Comparison of ENCODE assay signal across 9 mouse cellular contexts in genomic region chr7:7295595-7295994, GRCm38 (mm10). TPM values are rescaled to one million over a fixed set of nuclear protein-coding genes. Genes with fewer than 3 reads are reported as not detected.
DNase-seq lines count a peak whose midpoint lies in the region; ATAC-seq and TF ChIP-seq lines count a peak whose summit lies in the region.
"Had no signal": no experiment of that assay in that cellular context is flagged by ENCODE, and none has a peak within 500 bp of the region (broad histone marks: within the 10 kb centered on the region; RNA-seq: fewer than 3 reads in every experiment).

No protein-coding gene starts in this region.

- TF ChIP-seq POLR2A in bone marrow macrophage, adult 2 months (IDR thresholded peaks at IDR 0.05; ENCODE audit: borderline replicate concordance, low read depth, low read length) = no peak

- no peaks in the 10 kb centered on the region for H3K9me3 ChIP-seq in intestine, postnatal 0 days (ENCODE audit: control insufficient read depth)
- no peaks in the 10 kb centered on the region for H3K9me3 ChIP-seq in intestine, embryonic 15.5 days
- no peaks in the 10 kb centered on the region for H3K9me3 ChIP-seq in G1E (replicated peaks)
- H3K9me3 ChIP-seq in limb, embryonic 11.5 days (ENCODE audit: control insufficient read depth, low read length) = peaks cover 3% of the 10 kb centered on the region; the same call in 1 of the 2 replicates
- H3K9me3 ChIP-seq in midbrain, embryonic 15.5 days = no peaks in the 10 kb centered on the region

- DNase-seq in G1E (ENCODE audit: low spot score) = peak; percentile 21
- peak; percentile 46 for DNase-seq in limb, embryonic 11.5 days (ENCODE audit: low spot score)
- DNase-seq in right cerebral cortex, postnatal 4 days = peak; percentile 37

- no peak overlapping the region for H3K4me3 ChIP-seq in intestine, postnatal 0 days (ENCODE audit: low read depth, low read length)
- H3K4me3 ChIP-seq in intestine, embryonic 15.5 days (replicated peaks) = no peak overlapping the region
- no peak overlapping the region for H3K4me3 ChIP-seq in G1E (ENCODE audit: low read depth, low read length)
- no peak overlapping the region for H3K4me3 ChIP-seq in bone marrow macrophage, adult 2 months (ENCODE audit: insufficient read depth, low read length)
- H3K4me3 ChIP-seq in limb, embryonic 11.5 days (ENCODE audit: low read depth, low read length) = no peak overlapping the region
- no peak overlapping the region for H3K4me3 ChIP-seq in midbrain, embryonic 15.5 days

- H3K9ac ChIP-seq in intestine, postnatal 0 days (ENCODE audit: low read depth, low read length) = no peak overlapping the region
- H3K9ac ChIP-seq in intestine, embryonic 15.5 days = no peak overlapping the region
- H3K9ac ChIP-seq in limb, embryonic 11.5 days (ENCODE audit: low read length) = no peak overlapping the region
- H3K9ac ChIP-seq in midbrain, embryonic 15.5 days = no peak overlapping the region

- TF ChIP-seq CTCF in intestine, postnatal 0 days (IDR thresholded peaks at IDR 0.05; ENCODE audit: low read depth) = peak; percentile 73
- TF ChIP-seq CTCF in G1E (IDR thresholded peaks at IDR 0.05; ENCODE audit: low read depth, low read length) = no peak
- peak; percentile 22; the same call in 1 of the 2 replicates for TF ChIP-seq CTCF in bone marrow macrophage, adult 2 months (IDR thresholded peaks at IDR 0.05; ENCODE audit: low read depth, low read length)

- H3K27ac ChIP-seq in intestine, postnatal 0 days (ENCODE audit: low read depth, low read length) = no peak overlapping the region
- no peak overlapping the region for H3K27ac ChIP-seq in intestine, embryonic 15.5 days
- H3K27ac ChIP-seq in bone marrow macrophage, adult 2 months (ENCODE audit: insufficient read depth, low read depth, low read length) = no peak overlapping the region
- H3K27ac ChIP-seq in limb, embryonic 11.5 days (replicated peaks; ENCODE audit: low read depth, low read length) = no peak overlapping the region
- no peak overlapping the region for H3K27ac ChIP-seq in midbrain, embryonic 15.5 days
- H3K27ac ChIP-seq: macrophage had no signal

- no peak overlapping the region for H3K4me2 ChIP-seq in intestine, postnatal 0 days (replicated peaks; ENCODE audit: low read depth)
- H3K4me2 ChIP-seq in intestine, embryonic 15.5 days (replicated peaks) = no peak overlapping the region
- H3K4me2 ChIP-seq in limb, embryonic 11.5 days (ENCODE audit: low read depth, severe bottlenecking) = no peak overlapping the region
- H3K4me2 ChIP-seq in midbrain, embryonic 15.5 days = no peak overlapping the region

- no peak for ATAC-seq in intestine, postnatal 0 days
- ATAC-seq in intestine, embryonic 15.5 days = no peak
- no peak for ATAC-seq in G1E (ENCODE audit: extremely low read depth, insufficient number of reproducible peaks, low FRiP score, poor library complexity, severe bottlenecking)
- ATAC-seq in granulocyte monocyte progenitor cell, adult 5-6 weeks (replicated peaks; ENCODE audit: poor library complexity, severe bottlenecking) = peak; percentile 29
- ATAC-seq in limb, embryonic 11.5 days (ENCODE audit: insufficient number of reproducible peaks, low FRiP score, low TSS enrichment, low read depth) = no peak
- no peak for ATAC-seq in midbrain, embryonic 15.5 days (replicated peaks)

- peaks cover 42% of the 10 kb centered on the region for H3K36me3 ChIP-seq in intestine, postnatal 0 days (ENCODE audit: control insufficient read depth, insufficient read depth)
- H3K36me3 ChIP-seq in intestine, embryonic 15.5 days = peaks cover 26% of the 10 kb centered on the region
- H3K36me3 ChIP-seq in G1E (replicated peaks) = peaks cover 53% of the 10 kb centered on the region
- H3K36me3 ChIP-seq in limb, embryonic 11.5 days (ENCODE audit: control insufficient read depth, insufficient read depth, low read length) = no peaks in the 10 kb centered on the region; the same call in 1 of the 2 replicates
- H3K36me3 ChIP-seq in midbrain, embryonic 15.5 days (replicated peaks) = peaks cover 33% of the 10 kb centered on the region

- 78% methylated on average over 16 of the region's 16 CpGs for WGBS in intestine, postnatal 0 days
- 82% methylated on average over 16 of the region's 16 CpGs for WGBS in intestine, embryonic 15.5 days
- 82% methylated on average over 16 of the region's 16 CpGs for WGBS in limb, embryonic 11.5 days
- WGBS in midbrain, embryonic 15.5 days = 74% methylated on average over 16 of the region's 16 CpGs

- no peaks in the 10 kb centered on the region for H3K27me3 ChIP-seq in intestine, postnatal 0 days (replicated peaks; ENCODE audit: control insufficient read depth, insufficient read depth, low read length)
- H3K27me3 ChIP-seq in intestine, embryonic 15.5 days (replicated peaks) = no peaks in the 10 kb centered on the region
- peaks cover 4% of the 10 kb centered on the region for H3K27me3 ChIP-seq in G1E (ENCODE audit: insufficient read depth, low read length)
- H3K27me3 ChIP-seq in limb, embryonic 11.5 days (ENCODE audit: control insufficient read depth, insufficient read depth, low read length) = no peaks in the 10 kb centered on the region
- H3K27me3 ChIP-seq in midbrain, embryonic 15.5 days (replicated peaks) = no peaks in the 10 kb centered on the region

- no peaks in the 10 kb centered on the region for H3K4me1 ChIP-seq in intestine, postnatal 0 days (replicated peaks; ENCODE audit: control insufficient read depth, insufficient read depth, low read length)
- 0 out of 2 replicates have a peak, but pooled peaks cover 4% of the 10 kb centered on the region for H3K4me1 ChIP-seq in intestine, embryonic 15.5 days (replicated peaks)
- H3K4me1 ChIP-seq in G1E (ENCODE audit: insufficient read depth, low read depth, low read length) = peaks cover 26% of the 10 kb centered on the region
- no peaks in the 10 kb centered on the region for H3K4me1 ChIP-seq in bone marrow macrophage, adult 2 months (ENCODE audit: control insufficient read depth, insufficient read depth, low read length)
- H3K4me1 ChIP-seq in limb, embryonic 11.5 days (ENCODE audit: control insufficient read depth, insufficient read depth, low read length) = no peaks in the 10 kb centered on the region
- peaks cover 8% of the 10 kb centered on the region for H3K4me1 ChIP-seq in midbrain, embryonic 15.5 days

RNA-seq across cellular contexts. Expression of gene Clcn4, which starts 5.1 kb away (rescaled TPM):
- 31.9 and 32.0 TPM in 2 replicates for polyA plus RNA-seq in intestine, postnatal 0 days (2015; fragmentation: Nextera tagmentation; extraction: Ambion mirVana)
- 49.4 and 50.7 TPM in 2 replicates for polyA plus RNA-seq in intestine, embryonic 15.5 days (2015; fragmentation: Nextera tagmentation; extraction: Ambion mirVana)
- total RNA-seq in G1E (2014; fragmentation: Nextera tagmentation) (13.5 and 17.4 TPM in 2 replicates), G1E (2017) (34.4 and 34.7 TPM in 2 replicates)
- 2.7 and 4.2 TPM in 2 replicates for polyA plus RNA-seq in G1E (2012)
- 40.8 and 44.2 TPM in 2 replicates for polyA plus RNA-seq in bone marrow macrophage, adult 2 months (2012; ENCODE audit: insufficient read depth, insufficient read length, missing spikeins)
- 18.2 and 23.0 TPM in 2 replicates for total RNA-seq in granulocyte monocyte progenitor cell, adult 5-6 weeks (2014; fragmentation: Nextera tagmentation)
- total RNA-seq in granulocyte monocyte progenitor cell, adult 5-6 weeks (2017) = 22.6 and 24.0 TPM in 2 replicates
- 28.5 and 29.8 TPM in 2 replicates for polyA plus RNA-seq in limb, embryonic 11.5 days (2014; fragmentation: Nextera tagmentation; extraction: Ambion mirVana)
- polyA plus RNA-seq in midbrain, embryonic 15.5 days (2015; fragmentation: Nextera tagmentation; extraction: Ambion mirVana) = 212 and 224 TPM in 2 replicates

RNA-seq across cellular contexts. Expression of gene Gm45844, which starts 17.5 kb away (rescaled TPM):
- 0.98 and 1.6 TPM in 2 replicates for polyA plus RNA-seq in intestine, postnatal 0 days (2015; fragmentation: Nextera tagmentation; extraction: Ambion mirVana)
- 2.8 and 3.1 TPM in 2 replicates for polyA plus RNA-seq in intestine, embryonic 15.5 days (2015; fragmentation: Nextera tagmentation; extraction: Ambion mirVana)
- not detected in 2 replicates for total RNA-seq in G1E (2014; fragmentation: Nextera tagmentation)
- 0.55 and 1.2 TPM in 2 replicates for total RNA-seq in G1E (2017)
- 0.15 and 0.17 TPM in 2 replicates for polyA plus RNA-seq in G1E (2012)
- polyA plus RNA-seq in bone marrow macrophage, adult 2 months (2012; ENCODE audit: insufficient read depth, insufficient read length, missing spikeins) = 3.0 and 3.4 TPM in 2 replicates
- total RNA-seq in granulocyte monocyte progenitor cell, adult 5-6 weeks (2014; fragmentation: Nextera tagmentation) = 1.3 TPM in 1 of 2 replicates, not detected in the other
- 0.47 and 1.9 TPM in 2 replicates for total RNA-seq in granulocyte monocyte progenitor cell, adult 5-6 weeks (2017)
- 2.5 and 2.6 TPM in 2 replicates for polyA plus RNA-seq in limb, embryonic 11.5 days (2014; fragmentation: Nextera tagmentation; extraction: Ambion mirVana)
- 10.8 and 13.3 TPM in 2 replicates for polyA plus RNA-seq in midbrain, embryonic 15.5 days (2015; fragmentation: Nextera tagmentation; extraction: Ambion mirVana)

RNA-seq across cellular contexts. Expression of gene Vmn2r30, which starts 41.8 kb away (rescaled TPM):
- polyA plus RNA-seq in intestine, postnatal 0 days (2015; fragmentation: Nextera tagmentation; extraction: Ambion mirVana) = not detected in 2 replicates
- polyA plus RNA-seq in intestine, embryonic 15.5 days (2015; fragmentation: Nextera tagmentation; extraction: Ambion mirVana) = not detected in 2 replicates
- total RNA-seq in G1E (2014; fragmentation: Nextera tagmentation) (0.15 TPM in 1 of 2 replicates, not detected in the other), G1E (2017) (0.17 and 0.27 TPM in 2 replicates)
- not detected in 2 replicates for polyA plus RNA-seq in G1E (2012)
- polyA plus RNA-seq in bone marrow macrophage, adult 2 months (2012; ENCODE audit: insufficient read depth, insufficient read length, missing spikeins) = 0.07 and 0.21 TPM in 2 replicates
- not detected in 2 replicates for total RNA-seq in granulocyte monocyte progenitor cell, adult 5-6 weeks (2014; fragmentation: Nextera tagmentation)
- total RNA-seq in granulocyte monocyte progenitor cell, adult 5-6 weeks (2017) = not detected in 2 replicates
- polyA plus RNA-seq in limb, embryonic 11.5 days (2014; fragmentation: Nextera tagmentation; extraction: Ambion mirVana) = not detected in 2 replicates
- polyA plus RNA-seq in midbrain, embryonic 15.5 days (2015; fragmentation: Nextera tagmentation; extraction: Ambion mirVana) = 0.01 TPM in 1 of 2 replicates, not detected in the other
- polyA plus RNA-seq: macrophage had no signal

RNA-seq across cellular contexts. Expression of gene Vmn2r29, which starts 48.5 kb away (rescaled TPM):
- 0.09 TPM in 1 of 2 replicates, not detected in the other for polyA plus RNA-seq in intestine, postnatal 0 days (2015; fragmentation: Nextera tagmentation; extraction: Ambion mirVana)
- polyA plus RNA-seq in intestine, embryonic 15.5 days (2015; fragmentation: Nextera tagmentation; extraction: Ambion mirVana) = 0.21 and 0.64 TPM in 2 replicates
- not detected in 2 replicates for total RNA-seq in G1E (2014; fragmentation: Nextera tagmentation)
- 0.11 and 0.17 TPM in 2 replicates for total RNA-seq in G1E (2017)
- not detected in 2 replicates for polyA plus RNA-seq in G1E (2012)
- polyA plus RNA-seq in bone marrow macrophage, adult 2 months (2012; ENCODE audit: insufficient read depth, insufficient read length, missing spikeins) = 1.4 TPM in 1 of 2 replicates, not detected in the other
- total RNA-seq in granulocyte monocyte progenitor cell, adult 5-6 weeks (2014; fragmentation: Nextera tagmentation) = 0.38 and 7.4 TPM in 2 replicates
- total RNA-seq in granulocyte monocyte progenitor cell, adult 5-6 weeks (2017) = 0.13 TPM in 1 of 2 replicates, not detected in the other
- 0.20 and 0.35 TPM in 2 replicates for polyA plus RNA-seq in limb, embryonic 11.5 days (2014; fragmentation: Nextera tagmentation; extraction: Ambion mirVana)
- polyA plus RNA-seq in midbrain, embryonic 15.5 days (2015; fragmentation: Nextera tagmentation; extraction: Ambion mirVana) = 0.67 and 1.6 TPM in 2 replicates
